Mouse (Mus musculus) intestine, embryonic 15.5 days (tissue): Measurements from ENCODE around the gene Has3. TPM values are rescaled to one million over a fixed set of nuclear protein-coding genes. Genes with fewer than 3 reads are reported as not detected.
A peak's percentile ranks its signal among the peaks of the same experiment; 100 is the strongest.

Experiments
- ATAC-seq: fragments of 200-750 bp; cut with Nextera tagmentation; 2 replicates; pipeline ENCODE4 v1.8.0; 2017; ENCODE audit warnings: moderate TSS enrichment, moderate library complexity
- H3K27ac ChIP-seq: fragments of 300-500 bp; sonication (generic); 2 replicates; pipeline ENCODE4 v1.5.1; 2015; ENCODE audit warnings: mild to moderate bottlenecking, inconsistent platforms
- H3K27me3 ChIP-seq: fragments of 300-500 bp; sonication (generic); replicated peaks from 2 replicates; pipeline ENCODE4 v1.6.1; 2015; ENCODE audit warnings: inconsistent platforms
- H3K36me3 ChIP-seq: fragments of 300-500 bp; sonication (generic); 2 replicates; pipeline ENCODE4 v1.6.1; 2015; ENCODE audit warnings: inconsistent platforms
- H3K4me1 ChIP-seq: fragments of 300-500 bp; sonication (generic); replicated peaks from 2 replicates; pipeline ENCODE4 v1.6.1; 2015; ENCODE audit warnings: inconsistent platforms
- H3K4me2 ChIP-seq: fragments of 300-500 bp; sonication (generic); replicated peaks from 2 replicates; pipeline ENCODE4 v1.6.1; 2015; ENCODE audit warnings: mild to moderate bottlenecking, inconsistent platforms
- H3K4me3 ChIP-seq: fragments of 300-500 bp; sonication (generic); replicated peaks from 2 replicates; pipeline ENCODE4 v1.5.1; 2015; ENCODE audit warnings: inconsistent platforms
- H3K9ac ChIP-seq: fragments of 300-500 bp; sonication (generic); 2 replicates; pipeline ENCODE4 v1.6.1; 2015; ENCODE audit warnings: inconsistent platforms
- H3K9me3 ChIP-seq: fragments of 300-500 bp; sonication (generic); 2 replicates; pipeline ENCODE4 v1.6.1; 2016; ENCODE audit warnings: inconsistent platforms
- WGBS: fragments of 180-500 bp; shearing (Covaris S2); methylation state at CpG from one replicate; pipeline ENCODE4 v1.1.7; 2015; 5-methylcytosine and 5-hydroxymethylcytosine counted together
- polyA plus RNA-seq: library from polyadenylated mRNA; unstranded; fragments of >200 nt; fragmentation: Nextera tagmentation; extraction: Ambion mirVana; gene quantifications from 2 replicates; pipeline ENCODE4 v1.2.1, GENCODE M21; 2015

The Has3 gene
- polyA plus RNA-seq = 0.10 and 0.18 TPM in 2 replicates

DNA sequence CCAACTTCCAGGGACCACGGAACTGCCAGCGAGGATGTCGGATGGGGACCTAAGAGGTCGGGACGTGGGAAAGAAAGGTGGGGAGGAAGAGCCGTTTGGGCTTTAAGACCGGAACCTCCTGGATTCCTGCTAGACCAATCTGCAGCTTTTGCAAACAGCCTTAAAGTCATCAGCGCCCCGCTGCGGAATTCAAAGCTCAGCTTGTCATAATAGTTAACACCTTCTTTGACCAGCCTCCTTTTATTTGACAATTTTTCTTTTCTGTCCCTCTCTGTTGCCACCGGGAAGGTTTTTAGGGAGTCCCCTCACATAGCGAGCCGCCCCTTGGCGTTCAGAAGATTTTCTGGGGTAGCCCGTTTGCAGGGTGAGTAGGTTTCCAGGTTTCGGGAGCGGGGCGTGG, at the start of gene Has3:
Gene Has3, plus strand, starts transcription at position 192 of the 400 bp plus-strand sequence.
- WGBS = 3% methylated on average over 18 of the region's 18 CpGs

GRCm38 (mm10) chr8:106820553-106821515, 49.2 kb upstream of the Has3 start:
- H3K4me2 ChIP-seq = no peak overlapping the region
- 76% methylated on average over 14 of the region's 14 CpGs for WGBS
- no peak for ATAC-seq
- H3K27ac ChIP-seq = no peak overlapping the region
- H3K4me1 ChIP-seq = no peaks in the 10 kb centered on the region; the same call in 1 of the 2 replicates
- H3K4me3 ChIP-seq = no peak overlapping the region
- no peaks in the 10 kb centered on the region for H3K36me3 ChIP-seq
- no peaks in the 10 kb centered on the region for H3K9me3 ChIP-seq
- H3K9ac ChIP-seq = no peak overlapping the region; the same call in 1 of the 2 replicates
- H3K27me3 ChIP-seq = no peaks in the 10 kb centered on the region

More for the DNA sequence above, at the start of gene Has3:
- H3K4me3 ChIP-seq = peak within 1 kb of the TSS; percentile 51
- H3K4me2 ChIP-seq = peak within 1 kb of the TSS; percentile 99
- peaks cover 30% of the 10 kb centered on the region for H3K4me1 ChIP-seq
- peak within 1 kb of the TSS; percentile 59 for H3K9ac ChIP-seq
- H3K36me3 ChIP-seq = no peaks in the 10 kb centered on the region
- no peak within 1 kb of the TSS for H3K27ac ChIP-seq
- H3K9me3 ChIP-seq = no peaks in the 10 kb centered on the region
- no peak for ATAC-seq
- peaks cover 46% of the 10 kb centered on the region for H3K27me3 ChIP-seq

GRCm38 (mm10) chr8:106828921-106829320, 41.1 kb upstream of the Has3 start:
- no peaks in the 10 kb centered on the region for H3K27me3 ChIP-seq
- WGBS = 81% methylated on average over 6 of the region's 6 CpGs
- H3K4me3 ChIP-seq = no peak overlapping the region
- H3K9me3 ChIP-seq = no peaks in the 10 kb centered on the region
- ATAC-seq = no peak
- H3K4me1 ChIP-seq = no peaks in the 10 kb centered on the region
- no peak overlapping the region for H3K4me2 ChIP-seq
- H3K9ac ChIP-seq = no peak overlapping the region
- H3K36me3 ChIP-seq = no peaks in the 10 kb centered on the region
- no peak overlapping the region for H3K27ac ChIP-seq

DNA sequence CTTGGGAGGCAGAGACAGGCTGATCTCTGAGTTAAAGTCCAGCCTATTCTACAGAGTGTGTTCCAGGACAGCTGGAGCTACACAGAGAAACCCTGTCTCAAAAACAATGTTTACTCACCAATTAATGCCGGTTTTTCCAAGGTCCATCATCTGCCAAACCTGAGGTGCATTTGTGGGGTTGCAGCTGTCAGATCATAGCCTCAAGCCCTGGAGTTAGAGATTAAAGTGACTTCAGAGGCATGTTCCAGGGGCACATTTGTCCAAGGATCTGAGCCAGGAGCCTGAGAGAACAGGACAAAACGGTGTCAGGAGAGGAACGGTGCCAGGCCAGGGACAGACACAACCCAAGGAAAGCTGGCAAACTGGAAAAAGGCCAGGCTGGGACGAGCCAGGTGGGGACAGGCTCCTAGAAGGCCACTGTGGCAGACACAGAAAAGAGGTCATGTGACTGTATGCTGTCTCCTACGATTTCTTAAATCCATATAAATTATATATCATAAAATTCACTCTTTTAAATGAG, 40.5 kb upstream of the Has3 start:
- no peak for ATAC-seq
- no peak overlapping the region for H3K9ac ChIP-seq
- H3K36me3 ChIP-seq = no peaks in the 10 kb centered on the region
- 87% methylated on average over 5 of the region's 5 CpGs for WGBS
- H3K27me3 ChIP-seq = no peaks in the 10 kb centered on the region
- H3K27ac ChIP-seq = no peak overlapping the region
- H3K4me3 ChIP-seq = no peak overlapping the region
- no peaks in the 10 kb centered on the region for H3K4me1 ChIP-seq
- no peaks in the 10 kb centered on the region for H3K9me3 ChIP-seq
- no peak overlapping the region for H3K4me2 ChIP-seq

DNA sequence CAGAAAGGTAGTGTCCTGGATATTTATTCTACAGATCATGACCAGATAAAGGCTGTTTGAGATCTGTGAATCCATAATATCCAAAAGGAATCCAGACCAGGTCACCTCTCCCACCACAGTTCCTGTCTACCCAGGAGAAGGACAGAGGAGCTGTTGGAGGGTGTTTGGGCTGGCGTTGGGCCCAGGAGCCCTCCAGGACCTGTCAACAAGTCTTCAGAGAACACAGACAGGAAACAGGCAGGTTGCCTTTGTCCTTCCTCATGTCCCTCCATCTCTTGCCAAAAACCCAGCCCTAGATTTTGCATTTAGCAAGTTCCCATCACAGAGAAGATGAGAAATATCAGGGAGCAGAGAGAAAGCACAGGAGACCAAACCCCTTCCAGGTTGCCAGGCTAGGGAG, 35.1 kb upstream of the Has3 start:
- Histone ChIP-seq H3K4me3 (no peak overlapping the region), H3K27ac (no peak overlapping the region), H3K9ac (no peak overlapping the region), H3K4me2 (no peak overlapping the region), H3K9me3 (no peaks in the 10 kb centered on the region), H3K4me1 (0 out of 2 replicates have a peak, but pooled peaks cover 6% of the 10 kb centered on the region), H3K36me3 (no peaks in the 10 kb centered on the region), H3K27me3 (no peaks in the 10 kb centered on the region)
- WGBS = 79% methylated on average over 1 of the region's 1 CpGs
- no peak for ATAC-seq

GRCm38 (mm10) chr8:106836525-106836924, 33.5 kb upstream of the Has3 start:
- Histone ChIP-seq H3K9me3 (no peaks in the 10 kb centered on the region), H3K4me2 (no peak overlapping the region), H3K27ac (no peak overlapping the region), H3K27me3 (no peaks in the 10 kb centered on the region), H3K9ac (no peak overlapping the region), H3K36me3 (no peaks in the 10 kb centered on the region), H3K4me3 (no peak overlapping the region), H3K4me1 (0 out of 2 replicates have a peak, but pooled peaks cover 6% of the 10 kb centered on the region)
- 53% methylated on average over 6 of the region's 6 CpGs for WGBS
- no peak for ATAC-seq

GRCm38 (mm10) chr8:106838803-106839202, 31.2 kb upstream of the Has3 start:
- Histone ChIP-seq H3K9me3 (no peaks in the 10 kb centered on the region), H3K27ac (no peak overlapping the region), H3K36me3 (no peaks in the 10 kb centered on the region), H3K4me1 (0 out of 2 replicates have a peak, but pooled peaks cover 6% of the 10 kb centered on the region), H3K9ac (no peak overlapping the region), H3K4me3 (no peak overlapping the region), H3K4me2 (no peak overlapping the region), H3K27me3 (no peaks in the 10 kb centered on the region)
- no peak for ATAC-seq
- WGBS = 46% methylated on average over 6 of the region's 6 CpGs

DNA sequence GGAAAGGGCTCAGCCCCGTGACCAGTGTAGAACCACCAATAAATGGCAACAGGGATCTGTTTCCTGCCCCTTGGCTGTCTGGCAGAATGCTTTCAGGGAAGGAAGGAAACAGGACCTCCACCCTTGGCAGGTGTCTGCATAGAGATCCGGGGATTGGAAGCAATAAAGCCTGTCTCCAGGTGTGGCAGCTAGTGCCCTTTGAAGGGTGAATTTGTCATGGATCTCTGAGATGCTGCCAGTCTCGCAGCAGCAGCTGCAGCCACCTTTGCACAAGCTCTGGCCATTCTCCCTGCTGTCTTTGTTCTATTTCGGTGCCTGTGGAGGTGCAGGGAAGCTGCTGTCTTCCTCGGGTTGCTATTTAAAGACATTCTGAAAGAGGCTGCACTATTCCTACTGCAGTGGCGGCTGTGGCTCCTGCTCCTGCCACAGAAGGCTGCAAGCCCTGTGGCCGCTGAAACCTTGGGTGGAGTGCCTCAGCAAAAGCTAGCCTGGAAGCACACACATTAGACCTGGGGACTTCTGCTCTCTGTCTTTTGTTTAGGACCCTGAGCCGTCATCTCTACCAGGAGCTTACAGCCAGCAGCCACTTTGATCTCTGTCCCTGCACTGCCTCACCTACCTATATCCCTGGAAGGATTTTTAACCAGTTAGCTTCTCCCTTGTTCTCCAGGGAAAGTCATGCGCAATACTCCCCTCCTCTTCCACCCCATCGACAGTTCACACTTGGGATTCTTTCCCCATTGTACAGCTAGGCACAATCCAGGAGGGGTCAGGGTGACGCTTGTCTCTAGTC, 30.6 kb upstream of the Has3 start:
- Histone ChIP-seq H3K9me3 (no peaks in the 10 kb centered on the region), H3K9ac (no peak overlapping the region), H3K4me3 (no peak overlapping the region), H3K4me1 (0 out of 2 replicates have a peak, but pooled peaks cover 6% of the 10 kb centered on the region), H3K27me3 (no peaks in the 10 kb centered on the region), H3K36me3 (no peaks in the 10 kb centered on the region), H3K4me2 (no peak overlapping the region), H3K27ac (no peak overlapping the region)
- WGBS = 43% methylated on average over 11 of the region's 11 CpGs
- no peak; the same call in 1 of the 2 replicates for ATAC-seq

DNA sequence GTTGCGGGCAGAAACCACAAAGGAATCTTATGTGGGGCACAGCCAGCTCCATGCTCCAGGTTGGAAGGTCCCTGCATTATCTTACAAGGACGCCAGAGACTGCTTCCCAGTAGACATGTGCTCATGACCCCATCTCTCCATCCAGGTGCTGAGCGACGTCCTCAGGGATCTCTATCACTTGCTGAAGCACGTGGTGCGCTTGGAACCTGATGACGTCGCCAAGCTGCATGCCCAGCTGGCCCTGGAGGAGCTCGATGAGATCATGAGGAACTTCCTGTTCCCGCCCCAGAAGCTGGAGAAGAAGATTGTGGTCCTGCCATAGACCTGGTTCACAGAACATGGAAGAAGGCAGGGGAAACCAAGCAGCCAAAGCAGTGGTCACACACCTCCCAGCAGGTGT, 20.0 kb upstream of the Has3 start:
- ATAC-seq = no peak
- H3K9ac ChIP-seq = no peak overlapping the region
- H3K27ac ChIP-seq = no peak overlapping the region
- no peaks in the 10 kb centered on the region for H3K27me3 ChIP-seq
- H3K9me3 ChIP-seq = no peaks in the 10 kb centered on the region
- 79% methylated on average over 10 of the region's 10 CpGs for WGBS
- H3K4me1 ChIP-seq = peaks cover 3% of the 10 kb centered on the region
- H3K4me3 ChIP-seq = no peak overlapping the region
- no peaks in the 10 kb centered on the region for H3K36me3 ChIP-seq
- no peak overlapping the region for H3K4me2 ChIP-seq

DNA sequence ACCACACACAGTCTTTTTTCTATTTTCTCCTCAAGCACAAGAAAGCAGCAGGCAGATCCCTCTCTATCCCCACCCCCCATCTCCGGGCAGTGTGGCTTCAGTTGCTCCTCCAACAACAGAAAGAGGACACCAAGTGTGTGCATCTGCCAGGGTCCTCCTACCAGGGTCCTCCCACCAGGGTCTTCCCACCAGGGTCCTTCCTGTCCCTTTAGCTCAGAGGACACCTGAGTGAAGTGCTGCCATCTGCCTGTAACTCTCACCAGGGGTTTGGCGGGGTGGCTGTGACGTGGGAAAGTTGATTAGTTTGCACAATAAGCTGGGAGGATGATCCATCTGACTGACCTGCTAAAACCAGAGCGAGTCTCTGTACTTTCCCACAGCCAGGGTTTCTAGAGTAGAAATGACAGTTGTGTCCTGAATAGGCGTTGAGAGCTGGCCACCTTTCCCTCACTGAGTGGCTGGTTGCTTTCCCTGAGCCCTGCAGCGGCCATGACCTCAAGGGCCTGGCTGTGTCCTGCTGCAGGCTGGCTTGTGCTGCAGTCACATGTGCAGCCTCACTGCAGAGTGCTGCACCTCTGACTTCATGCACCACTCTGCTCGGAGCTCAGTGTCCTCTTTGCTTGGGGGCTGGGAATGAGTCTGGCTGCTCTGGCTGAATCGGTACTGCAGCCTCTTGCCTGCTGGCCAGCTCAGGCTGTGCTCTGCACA, 15.4 kb upstream of the Has3 start:
- no peak overlapping the region for H3K9ac ChIP-seq
- no peaks in the 10 kb centered on the region for H3K9me3 ChIP-seq
- no peaks in the 10 kb centered on the region for H3K36me3 ChIP-seq
- no peak overlapping the region for H3K4me3 ChIP-seq
- H3K4me2 ChIP-seq = no peak overlapping the region
- WGBS = 45% methylated on average over 8 of the region's 8 CpGs
- H3K27ac ChIP-seq = no peak overlapping the region
- no peak for ATAC-seq
- no peaks in the 10 kb centered on the region for H3K27me3 ChIP-seq
- peaks cover 5% of the 10 kb centered on the region for H3K4me1 ChIP-seq

- Histone ChIP-seq H3K4me1 (peaks cover 5% of the 10 kb centered on the region), H3K4me3 (no peak overlapping the region), H3K9me3 (no peaks in the 10 kb centered on the region), H3K27me3 (no peaks in the 10 kb centered on the region), H3K4me2 (no peak overlapping the region), H3K9ac (no peak overlapping the region), H3K36me3 (no peaks in the 10 kb centered on the region), H3K27ac (no peak overlapping the region)
- no peak for ATAC-seq
- 55% methylated on average over 3 of the region's 3 CpGs for WGBS
These were observed 14.8 kb upstream of the Has3 start for GRCm38 (mm10) chr8:106855242-106855562.

DNA sequence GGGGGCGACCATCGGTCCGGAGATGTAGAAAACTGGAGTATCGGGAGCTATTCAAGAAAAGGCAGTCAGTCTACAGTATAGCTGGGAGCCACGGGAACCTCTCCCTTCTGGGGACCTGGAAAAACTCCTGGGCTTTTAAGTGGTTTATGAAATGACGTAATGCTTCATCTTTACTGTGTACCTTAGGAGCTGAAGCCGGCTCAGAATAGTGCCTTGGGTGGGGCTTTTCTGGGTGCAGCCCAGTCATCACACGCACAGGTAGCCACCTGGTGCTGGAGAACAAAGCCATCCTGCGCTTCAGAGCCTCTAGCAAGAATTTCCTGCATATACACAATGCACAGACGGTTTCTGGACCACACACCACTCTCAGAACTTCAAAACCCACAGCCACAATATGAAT, 7.2 kb upstream of the Has3 start:
- no peak overlapping the region for H3K4me3 ChIP-seq
- H3K27me3 ChIP-seq = peaks cover 6% of the 10 kb centered on the region; the same call in 1 of the 2 replicates
- no peak overlapping the region for H3K27ac ChIP-seq
- H3K4me1 ChIP-seq = no peaks in the 10 kb centered on the region
- H3K9me3 ChIP-seq = no peaks in the 10 kb centered on the region
- H3K36me3 ChIP-seq = no peaks in the 10 kb centered on the region
- no peak overlapping the region for H3K9ac ChIP-seq
- no peak overlapping the region for H3K4me2 ChIP-seq
- ATAC-seq = peak; percentile 55; the same call in 1 of the 2 replicates
- 71% methylated on average over 10 of the region's 10 CpGs for WGBS
